Mouse (Mus musculus) thymus, postnatal 36 days (tissue): ENCODE measurements at regions not wholly inside any gene's neighbourhood (a gene's known extent, or its start where the extent isn't known, plus 50 kb on each side); places are given as distances from the start of the nearest gene placed in this dataset.

Source experiments
- DNase-seq, 2 experiments: peaks; one replicate each; pipeline ENCODE4 v3.0.0; 2022; ENCODE audit warnings: mixed read lengths in 2 of 2

- peak in 1 of 2 experiments; percentile 1 for DNase-seq
Observed at GRCm38 (mm10) chrY:43772246-43772645, 492.0 kb downstream of the Gm21739 start.
